Mouse (Mus musculus) layer of hippocampus, adult 2 months (tissue): ENCODE data around the gene Galnt15. TPM values are rescaled to one million over a fixed set of nuclear protein-coding genes. Genes with fewer than 3 reads are reported as not detected.

Source experiments
- DNase-seq, 2 experiments: peaks; one replicate each; pipeline ENCODE4 v3.0.0; 2022; ENCODE audit warnings: low spot score in 2 of 2
- H3K27ac ChIP-seq: fragments of 200-600 bp; 2 replicates; pipeline ENCODE4 v1.8.1; 2022
- H3K4me3 ChIP-seq: fragments of 200-600 bp; 2 replicates; pipeline ENCODE4 v1.8.1; 2022; ENCODE audit warnings: mild to moderate bottlenecking
- CTCF ChIP-seq: fragments of 200-600 bp; conservative IDR thresholded peaks from 2 replicates; pipeline ENCODE4 v1.8.1; 2022; ENCODE audit warnings: antibody characterized with exemption, mild to moderate bottlenecking, moderate library complexity
- total RNA-seq, 2 experiments: library from RNA; stranded (reverse); gene quantifications; 2 replicates each; pipeline ENCODE4 v1.2.3; 2021

The Galnt15 gene
- total RNA-seq, 2 experiments from 2014 or later = 2.3 to 2.4 TPM

DNA sequence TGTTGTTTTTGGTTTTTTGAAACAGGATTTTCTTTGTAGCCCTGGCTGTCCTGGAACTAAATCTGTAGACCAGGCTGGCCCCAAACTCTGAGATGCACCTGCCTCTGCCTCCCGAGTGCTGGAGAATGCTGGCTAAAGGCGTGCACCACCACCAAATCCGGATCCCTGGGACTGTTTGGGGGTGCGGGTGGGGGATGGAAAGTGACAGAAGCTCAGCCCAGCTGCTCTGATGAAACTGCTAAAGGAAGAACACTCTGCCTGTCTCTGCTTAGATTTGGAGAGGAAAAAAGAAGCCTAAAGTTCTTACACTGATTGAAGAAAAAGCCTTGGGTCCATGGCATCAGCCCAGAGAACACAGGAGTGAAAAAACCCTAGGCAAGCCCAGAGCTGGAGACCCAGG lies 74.8 kb downstream of the Galnt15 start:
- no peak for TF ChIP-seq CTCF
- Histone ChIP-seq H3K4me3 (no peak overlapping the region), H3K27ac (peak overlapping the region; percentile 79; the same call in 1 of the 2 replicates)
- peak; percentile 58 to 60 for DNase-seq

DNA sequence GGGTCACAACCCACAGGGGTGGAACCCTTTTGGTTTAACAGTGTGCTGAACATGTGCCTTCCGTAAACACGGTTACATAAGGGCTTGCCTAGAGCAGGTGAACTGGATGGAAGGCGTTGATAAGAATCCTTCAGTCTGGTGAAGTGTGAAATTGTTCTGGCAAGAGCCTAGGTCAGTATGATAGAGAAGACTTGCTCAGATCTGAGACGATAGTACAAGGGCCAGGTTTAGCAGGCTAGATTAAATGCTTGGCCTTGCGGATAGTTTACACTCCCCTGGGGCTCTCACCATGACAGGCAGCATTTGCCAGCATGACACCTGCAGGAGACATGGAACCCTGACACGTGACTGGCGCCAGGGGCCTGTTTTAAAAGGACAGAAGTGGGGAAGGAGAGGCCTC lies 76.9 kb downstream of the Galnt15 start:
- H3K27ac ChIP-seq = no peak overlapping the region
- TF ChIP-seq CTCF = no peak
- no peak for DNase-seq
- no peak overlapping the region for H3K4me3 ChIP-seq

DNA sequence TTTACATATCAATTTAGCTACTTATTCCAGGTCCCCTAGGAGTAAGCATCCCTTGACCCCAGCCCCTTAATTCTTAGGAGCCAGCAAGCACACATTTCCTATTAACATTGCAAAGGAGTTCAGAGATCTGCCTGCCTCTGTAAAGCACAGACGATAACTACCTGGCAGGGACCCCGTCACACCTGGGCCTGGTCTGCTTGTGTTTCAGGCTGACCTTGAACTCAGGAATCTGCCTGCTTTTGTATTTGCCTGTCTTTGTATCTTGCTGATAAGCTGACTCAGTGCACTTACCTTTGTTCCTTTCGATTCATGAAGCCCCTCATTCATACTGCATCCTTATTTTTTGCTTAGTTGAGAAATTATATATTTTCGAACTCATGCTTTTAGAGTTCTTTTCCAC lies 78.1 kb downstream of the Galnt15 start:
- no peak for DNase-seq
- no peak overlapping the region for H3K27ac ChIP-seq
- TF ChIP-seq CTCF = no peak
- no peak overlapping the region for H3K4me3 ChIP-seq

Other genes starting within 250 kb of the Galnt15 start
- gene Ankrd28, start 198.3 kb upstream of the Galnt15 start, total RNA-seq = 10 to 100 TPM; 45.6 to 55.5 TPM
- gene Oxnad1, start 56.4 kb downstream of the Galnt15 start, total RNA-seq = 10 to 100 TPM; 11.5 to 16.4 TPM
- 10 to 100 TPM; 31.8 to 35.9 TPM for gene Dph3, start 56.7 kb downstream of the Galnt15 start, total RNA-seq
- gene Msmb, start 113.0 kb downstream of the Galnt15 start, total RNA-seq = not detected
- 100 to 1,000 TPM in 1 of 2 experiments, 10 to 100 TPM in 1; 99.1 to 107 TPM for gene Ncoa4, start 130.9 kb downstream of the Galnt15 start, total RNA-seq
- 10 to 100 TPM; 74.0 to 78.7 TPM for gene Timm23, start 172.9 kb downstream of the Galnt15 start, total RNA-seq
- gene Parg, start 173.0 kb downstream of the Galnt15 start, total RNA-seq = 10 to 100 TPM; 42.8 to 50.8 TPM